Mouse (Mus musculus) MEL (cell line): ENCODE data around the gene Asb3.

Experiments
- CTCF ChIP-seq, 3 experiments: IDR thresholded peaks in 2 of 3; conservative IDR thresholded peaks in 1 of 3; 2 replicates each; pipeline ENCODE4 v1.5.1; 2011 to 2012; ENCODE audit warnings: low read length in 3 of 3, low read depth in 2 of 3, mild to moderate bottlenecking in 2 of 3, improper control_type of control experiment in 1 of 3, inconsistent platforms in 1 of 3, mixed read lengths in 1 of 3, moderate library complexity in 1 of 3; ENCODE audit not compliant: control insufficient read depth in 1 of 3, insufficient read depth in 1 of 3, poor library complexity in 1 of 3, severe bottlenecking in 1 of 3
- POLR2A ChIP-seq, 2 experiments: IDR thresholded peaks; 2 replicates each; pipeline ENCODE4 v1.6.1; 2011 to 2012; ENCODE audit warnings: low read length in 2 of 2, mild to moderate bottlenecking in 2 of 2, control low read depth in 1 of 2, improper control_type of control experiment in 1 of 2, low read depth in 1 of 2, moderate library complexity in 1 of 2; ENCODE audit not compliant: control insufficient read depth in 1 of 2, insufficient read depth in 1 of 2, poor library complexity in 1 of 2

GRCm38 (mm10) chr11:31105364-31105763, 220.1 kb downstream of the Asb3 start:
- no peak for TF ChIP-seq POLR2A (IDR thresholded peaks at IDR 0.05; ENCODE audit: control insufficient read depth in 1 of 2, insufficient read depth in 1 of 2, low read depth in 1 of 2, low read length in 2 of 2, poor library complexity in 1 of 2)
- TF ChIP-seq CTCF (IDR thresholded peaks at IDR 0.05 in 2 of 3, conservative IDR thresholded peaks at IDR 0.05 in 1 of 3; ENCODE audit: control insufficient read depth in 1 of 3, insufficient read depth in 1 of 3, low read depth in 2 of 3, low read length in 3 of 3, poor library complexity in 1 of 3, severe bottlenecking in 1 of 3), result no peak
